Mouse (Mus musculus) midbrain, embryonic 14.5 days (tissue): ENCODE data around the gene Susd4. TPM values are rescaled to one million over a fixed set of nuclear protein-coding genes. Genes with fewer than 3 reads are reported as not detected.

Experiments
- ATAC-seq: fragments of 200-750 bp; cut with Nextera tagmentation; 2 replicates; pipeline ENCODE4 v1.8.0; 2017; ENCODE audit warnings: moderate number of reproducible peaks, moderate library complexity; ENCODE audit not compliant: low FRiP score, low TSS enrichment
- DNase-seq: peaks from one replicate; pipeline ENCODE4 v3.0.0-alpha.2; 2015
- H3K27ac ChIP-seq: fragments of 300-500 bp; sonication (generic); replicated peaks from 2 replicates; pipeline ENCODE4 v1.5.1; 2014; ENCODE audit warnings: mild to moderate bottlenecking, low read depth, low read length, moderate library complexity
- H3K27me3 ChIP-seq: fragments of 300-500 bp; sonication (generic); 2 replicates; pipeline ENCODE4 v1.6.1; 2014; ENCODE audit warnings: low read length, control low read depth, mixed read lengths; ENCODE audit not compliant: control insufficient read depth, insufficient read depth
- H3K36me3 ChIP-seq: fragments of 300-500 bp; sonication (generic); 2 replicates; pipeline ENCODE4 v1.6.1; 2014; ENCODE audit warnings: low read length, control low read depth; ENCODE audit not compliant: control insufficient read depth, insufficient read depth
- H3K4me1 ChIP-seq: fragments of 300-500 bp; sonication (generic); 2 replicates; pipeline ENCODE4 v1.6.1; 2014; ENCODE audit warnings: mild to moderate bottlenecking, antibody characterized with exemption, low read length, control low read depth; ENCODE audit not compliant: control insufficient read depth, insufficient read depth
- H3K4me2 ChIP-seq: fragments of 300-500 bp; sonication (generic); 2 replicates; pipeline ENCODE4 v1.6.1; 2014; ENCODE audit warnings: mild to moderate bottlenecking, low read length, moderate library complexity
- H3K4me3 ChIP-seq: fragments of 300-500 bp; sonication (generic); replicated peaks from 2 replicates; pipeline ENCODE4 v1.5.1; 2014; ENCODE audit warnings: low read depth, low read length
- H3K9ac ChIP-seq: fragments of 300-500 bp; sonication (generic); replicated peaks from 2 replicates; pipeline ENCODE4 v1.6.1; 2014; ENCODE audit warnings: mild to moderate bottlenecking, low read length, moderate library complexity
- H3K9me3 ChIP-seq: fragments of 300-500 bp; sonication (generic); 2 replicates; pipeline ENCODE4 v1.6.1; 2016; ENCODE audit warnings: low read length, control low read depth, mixed read lengths; ENCODE audit not compliant: control insufficient read depth
- WGBS: fragments of 180-500 bp; shearing (Covaris S2); extraction: QIAGEN DNeasy Blood & Tissue Kit; methylation state at CpG from one replicate; pipeline ENCODE4 v1.1.7; 2014; 5-methylcytosine and 5-hydroxymethylcytosine counted together
- polyA plus RNA-seq: library from polyadenylated mRNA; unstranded; fragments of >200 nt; fragmentation: Nextera tagmentation; extraction: Ambion mirVana; gene quantifications from 2 replicates; pipeline ENCODE4 v1.2.1, GENCODE M21; 2014

Gene Susd4
- polyA plus RNA-seq, 1 experiment from 2014 or later = 71.0 TPM

GRCm38 (mm10) chr1:182794221-182794620 is 30.6 kb downstream of the Susd4 start:
- Histone ChIP-seq H3K36me3 (no peaks in the 10 kb centered on the region), H3K9me3 (no peaks in the 10 kb centered on the region), H3K9ac (no peak overlapping the region), H3K4me1 (no peaks in the 10 kb centered on the region; the same call in 1 of the 2 replicates), H3K4me3 (no peak overlapping the region), H3K4me2 (no peak overlapping the region), H3K27me3 (no peaks in the 10 kb centered on the region), H3K27ac (no peak overlapping the region)
- ATAC-seq (no peak), DNase-seq (no peak)
- 90% methylated on average over 10 of the region's 10 CpGs for WGBS

GRCm38 (mm10) chr1:182794628-182795027 is 31.0 kb downstream of the Susd4 start:
- ATAC-seq = no peak

DNA sequence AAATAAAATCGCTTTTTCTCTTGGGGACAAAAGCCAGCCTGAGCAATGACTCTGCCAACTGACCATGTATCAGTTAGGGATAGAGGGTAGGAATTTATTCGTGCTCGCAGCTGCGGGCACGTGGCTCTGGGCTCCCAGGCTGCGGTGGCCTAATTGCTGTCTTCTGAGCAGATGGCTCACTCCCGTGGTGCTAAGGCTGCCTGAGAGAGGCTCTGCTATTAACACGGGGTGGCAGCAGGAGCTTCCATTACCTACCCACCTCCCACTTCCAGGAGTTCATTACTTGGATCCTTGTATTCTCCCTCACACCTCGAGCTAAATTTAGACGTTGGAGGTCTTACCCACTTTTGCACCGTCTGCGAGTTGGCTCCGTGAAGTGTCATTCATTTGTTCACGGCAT is 33.4 kb downstream of the Susd4 start:
- ATAC-seq = no peak; the same call in 1 of the 2 replicates
- 63% methylated on average over 14 of the region's 14 CpGs for WGBS
- no peaks in the 10 kb centered on the region for H3K36me3 ChIP-seq
- H3K4me3 ChIP-seq = no peak overlapping the region
- no peaks in the 10 kb centered on the region; the same call in 1 of the 2 replicates for H3K4me1 ChIP-seq
- no peak overlapping the region for H3K4me2 ChIP-seq
- no peak overlapping the region for H3K27ac ChIP-seq
- DNase-seq = peak; percentile 50
- H3K9me3 ChIP-seq = no peaks in the 10 kb centered on the region
- H3K9ac ChIP-seq = no peak overlapping the region
- H3K27me3 ChIP-seq = no peaks in the 10 kb centered on the region

More at GRCm38 (mm10) chr1:182794628-182795027, 31.0 kb downstream of the Susd4 start:
- Histone ChIP-seq H3K9me3 (no peaks in the 10 kb centered on the region), H3K4me2 (no peak overlapping the region), H3K9ac (no peak overlapping the region), H3K4me1 (no peaks in the 10 kb centered on the region; the same call in 1 of the 2 replicates), H3K4me3 (no peak overlapping the region), H3K36me3 (no peaks in the 10 kb centered on the region), H3K27me3 (no peaks in the 10 kb centered on the region), H3K27ac (no peak overlapping the region)
- DNase-seq = no peak
- 93% methylated on average over 9 of the region's 9 CpGs for WGBS

DNA sequence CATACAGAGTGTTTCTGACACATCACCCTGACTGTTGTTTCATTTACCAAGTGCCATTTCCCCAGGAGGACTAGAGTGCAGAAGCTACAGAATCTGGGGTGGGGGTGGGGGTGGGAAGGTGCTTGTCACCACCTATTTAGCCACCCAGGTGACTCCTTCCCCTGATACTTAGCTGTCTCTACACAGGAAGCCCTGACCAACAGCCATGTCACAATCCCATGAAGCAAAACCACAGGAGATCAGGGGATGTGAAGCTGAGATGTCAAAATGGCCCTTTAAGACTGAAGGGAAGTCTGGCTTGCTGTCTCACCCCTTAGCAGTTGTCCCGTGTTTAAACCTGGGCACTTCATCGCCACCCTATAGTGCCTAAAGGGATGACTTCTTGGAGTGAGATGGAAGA is 37.9 kb downstream of the Susd4 start:
- Histone ChIP-seq H3K9me3 (no peaks in the 10 kb centered on the region), H3K27ac (no peak overlapping the region), H3K27me3 (no peaks in the 10 kb centered on the region), H3K4me2 (no peak overlapping the region), H3K4me3 (no peak overlapping the region), H3K4me1 (peaks cover 4% of the 10 kb centered on the region; the same call in 1 of the 2 replicates), H3K36me3 (no peaks in the 10 kb centered on the region), H3K9ac (no peak overlapping the region)
- no peak for DNase-seq
- WGBS = 79% methylated on average over 2 of the region's 2 CpGs
- no peak for ATAC-seq

DNA sequence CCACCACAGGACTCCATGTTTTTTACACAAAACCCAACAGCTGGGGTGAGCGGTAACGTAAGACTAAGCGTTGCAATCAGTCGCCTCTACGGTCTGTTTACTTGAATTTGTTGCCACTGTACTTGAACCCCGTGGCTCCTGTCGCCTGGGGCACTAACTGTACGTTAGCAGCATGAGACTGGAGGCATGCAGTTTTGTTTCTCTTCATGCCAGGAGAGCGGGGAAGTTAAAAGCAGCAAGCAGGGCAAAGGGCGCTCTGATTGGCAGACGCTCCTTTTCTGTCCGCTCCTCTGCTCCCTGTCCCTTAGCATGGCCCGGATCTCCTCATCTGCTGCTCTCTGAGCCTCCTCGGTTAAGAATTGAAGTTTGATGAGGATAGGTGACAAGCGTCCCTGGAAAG is 39.2 kb downstream of the Susd4 start:
- no peaks in the 10 kb centered on the region for H3K27me3 ChIP-seq
- WGBS = 70% methylated on average over 15 of the region's 15 CpGs
- no peaks in the 10 kb centered on the region for H3K36me3 ChIP-seq
- no peak overlapping the region for H3K4me2 ChIP-seq
- H3K4me1 ChIP-seq = peaks cover 4% of the 10 kb centered on the region; the same call in 1 of the 2 replicates
- H3K9ac ChIP-seq = no peak overlapping the region
- no peaks in the 10 kb centered on the region for H3K9me3 ChIP-seq
- ATAC-seq (no peak), DNase-seq (no peak)
- no peak overlapping the region for H3K27ac ChIP-seq
- H3K4me3 ChIP-seq = no peak overlapping the region

- Histone ChIP-seq H3K9ac (no peak overlapping the region), H3K4me1 (peaks cover 22% of the 10 kb centered on the region; the same call in 1 of the 2 replicates), H3K27me3 (no peaks in the 10 kb centered on the region), H3K4me2 (no peak overlapping the region), H3K27ac (no peak overlapping the region), H3K9me3 (no peaks in the 10 kb centered on the region), H3K4me3 (no peak overlapping the region), H3K36me3 (no peaks in the 10 kb centered on the region)
- WGBS = 82% methylated on average over 7 of the region's 7 CpGs
- DNase-seq (no peak), ATAC-seq (no peak)
Observed at GRCm38 (mm10) chr1:182813991-182814390, 50.3 kb downstream of the Susd4 start.

DNA sequence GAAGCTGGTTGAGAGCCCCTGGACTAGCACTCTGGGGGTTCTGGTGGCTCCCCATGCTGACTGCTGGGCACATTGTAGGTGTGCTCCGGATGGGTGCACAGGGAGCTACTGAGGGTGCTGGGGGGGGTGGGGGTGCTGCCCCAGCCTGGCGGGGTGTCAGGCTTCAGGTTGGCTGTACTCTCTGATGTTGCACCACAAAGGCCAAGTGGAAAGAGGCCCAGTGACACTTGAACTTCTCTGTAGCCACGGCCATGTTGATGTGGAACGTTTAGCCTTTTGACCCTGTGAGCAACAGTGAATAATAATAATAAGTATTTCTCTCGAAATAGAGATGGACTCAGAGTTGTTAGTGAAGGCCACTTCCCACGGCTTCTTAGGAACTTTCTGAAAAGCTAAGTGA is 50.9 kb downstream of the Susd4 start:
- Histone ChIP-seq H3K27ac (no peak overlapping the region), H3K4me2 (no peak overlapping the region), H3K36me3 (no peaks in the 10 kb centered on the region), H3K27me3 (no peaks in the 10 kb centered on the region), H3K9me3 (no peaks in the 10 kb centered on the region), H3K4me1 (peaks cover 24% of the 10 kb centered on the region; the same call in 1 of the 2 replicates), H3K4me3 (no peak overlapping the region), H3K9ac (no peak overlapping the region)
- 92% methylated on average over 6 of the region's 6 CpGs for WGBS
- ATAC-seq = no peak
- DNase-seq = no peak

GRCm38 (mm10) chr1:182817106-182817505 is 53.4 kb downstream of the Susd4 start:
- no peak overlapping the region for H3K27ac ChIP-seq
- 43% methylated on average over 5 of the region's 5 CpGs for WGBS
- no peak overlapping the region for H3K4me3 ChIP-seq
- H3K9ac ChIP-seq = no peak overlapping the region
- peaks cover 18% of the 10 kb centered on the region; the same call in 1 of the 2 replicates for H3K4me1 ChIP-seq
- no peaks in the 10 kb centered on the region for H3K36me3 ChIP-seq
- H3K9me3 ChIP-seq = no peaks in the 10 kb centered on the region
- H3K27me3 ChIP-seq = no peaks in the 10 kb centered on the region
- no peak for DNase-seq
- no peak overlapping the region for H3K4me2 ChIP-seq
- ATAC-seq = no peak

GRCm38 (mm10) chr1:182817624-182818023 is 54.0 kb downstream of the Susd4 start:
- Histone ChIP-seq H3K4me3 (no peak overlapping the region), H3K27me3 (no peaks in the 10 kb centered on the region), H3K9me3 (no peaks in the 10 kb centered on the region), H3K36me3 (no peaks in the 10 kb centered on the region), H3K27ac (peak overlapping the region; percentile 55; the same call in 1 of the 2 replicates), H3K9ac (no peak overlapping the region), H3K4me1 (peaks cover 18% of the 10 kb centered on the region; the same call in 1 of the 2 replicates), H3K4me2 (no peak overlapping the region)
- peak; percentile 39 for DNase-seq
- ATAC-seq = no peak
- WGBS = 21% methylated on average over 6 of the region's 6 CpGs
